Mouse (Mus musculus) ES-E14 (cell line): ENCODE measurements at regions not wholly inside any gene's neighbourhood (a gene's known extent, or its start where the extent isn't known, plus 50 kb on each side); places are given as distances from the start of the nearest gene placed in this dataset.

Experiments
- HCFC1 ChIP-seq: IDR thresholded peaks from 2 replicates; pipeline ENCODE4 v1.6.1; 2012; ENCODE audit warnings: low read length, inconsistent platforms, borderline replicate concordance; ENCODE audit not compliant: insufficient read depth
- ZC3H11A ChIP-seq: IDR thresholded peaks from 2 replicates; pipeline ENCODE4 v1.6.1; 2012; ENCODE audit warnings: low read depth, mild to moderate bottlenecking, inconsistent platforms, low read length, borderline replicate concordance
- ZNF384 ChIP-seq: IDR thresholded peaks from 2 replicates; pipeline ENCODE4 v1.6.1; 2012; ENCODE audit warnings: low read depth, low read length, inconsistent platforms

GRCm38 (mm10) chr19:28087607-28088546 is 76.9 kb upstream of the Rfx3 start:
- TF ChIP-seq ZNF384 (no peak), ZC3H11A (no peak), HCFC1 (no peak)
